Mouse (Mus musculus) heart, adult 18-20 months (tissue): ENCODE data around the gene Yars. TPM values are rescaled to one million over a fixed set of nuclear protein-coding genes. Genes with fewer than 3 reads are reported as not detected.
A peak's percentile ranks its signal among the peaks of the same experiment; 100 is the strongest.

Experiments used
- DNase-seq, 2 experiments: peaks; one replicate each; pipeline ENCODE4 v3.0.0; 2021 to 2022; ENCODE audit warnings: mixed read lengths in 1 of 2
- total RNA-seq, 2 experiments: library from RNA; stranded (reverse); gene quantifications; 2 replicates each; pipeline ENCODE4 v1.2.3; 2021

The Yars gene
- total RNA-seq, 2 experiments from 2014 or later, result 25.6 to 33.4 TPM

- DNase-seq, result peak; percentile 57 to 59
Measured at GRCm38 (mm10) chr4:129188803-129189541, 588 bp upstream of the Yars start.

GRCm38 (mm10) chr4:129190538-129190937 is 978 bp downstream of the Yars start:
- DNase-seq, result peak; percentile 12 to 30

GRCm38 (mm10) chr4:129191691-129192090 is 2.1 kb downstream of the Yars start:
- DNase-seq, result no peak

GRCm38 (mm10) chr4:129194280-129194679 is 4.7 kb downstream of the Yars start:
- no peak for DNase-seq

- DNase-seq, result no peak
Measured at GRCm38 (mm10) chr4:129197514-129197913, 8.0 kb downstream of the Yars start.

- no peak for DNase-seq
Measured at GRCm38 (mm10) chr4:129204655-129205054, 15.1 kb downstream of the Yars start.

- DNase-seq, result no peak
Measured at GRCm38 (mm10) chr4:129206792-129207191, 17.2 kb downstream of the Yars start.

- no peak for DNase-seq
Measured at GRCm38 (mm10) chr4:129209504-129209903, 19.9 kb downstream of the Yars start.

- peak; percentile 51 to 56 for DNase-seq
Measured at GRCm38 (mm10) chr4:129211461-129211860, 21.9 kb downstream of the Yars start.

- peak in 1 of 2 experiments; percentile 24 for DNase-seq
Measured at GRCm38 (mm10) chr4:129212486-129212885, 22.9 kb downstream of the Yars start.

GRCm38 (mm10) chr4:129218569-129219175 is 29.1 kb downstream of the Yars start:
- no peak for DNase-seq

GRCm38 (mm10) chr4:129219198-129219597 is 29.6 kb downstream of the Yars start:
- DNase-seq, result no peak

GRCm38 (mm10) chr4:129220376-129221089 is 31.0 kb downstream of the Yars start:
- no peak for DNase-seq

- DNase-seq, result no peak
Measured at GRCm38 (mm10) chr4:129221097-129222010, 31.8 kb downstream of the Yars start.

- DNase-seq, result peak; percentile 61 to 69
Measured at GRCm38 (mm10) chr4:129222019-129222925, 32.7 kb downstream of the Yars start.

- no peak for DNase-seq
Measured at GRCm38 (mm10) chr4:129223421-129224281, 34.1 kb downstream of the Yars start.

GRCm38 (mm10) chr4:129225315-129225714 is 35.8 kb downstream of the Yars start:
- DNase-seq, result no peak

- DNase-seq, result no peak
Measured at GRCm38 (mm10) chr4:129226441-129226963, 36.9 kb downstream of the Yars start.

- DNase-seq, result no peak
Measured at GRCm38 (mm10) chr4:129227170-129227984, 37.8 kb downstream of the Yars start.
